Mouse (Mus musculus): ENCODE results near the gene Slc25a1. TPM values are rescaled to one million over a fixed set of nuclear protein-coding genes. Genes with fewer than 3 reads are reported as not detected.
A peak's percentile ranks its signal among the peaks of the same experiment; 100 is the strongest.

Gene Slc25a1
- polyA plus RNA-seq, 1 experiment from 2014 or later, result 118 TPM

- Histone ChIP-seq H3K27me3 (ENCODE audit: low read depth, poor library complexity, severe bottlenecking) (peaks cover 38% of the 10 kb centered on the region), H3K4me3 (no peak overlapping the region), H3K27ac (replicated peaks) (no peak overlapping the region), H3K9me3 (replicated peaks) (no peaks in the 10 kb centered on the region), H3K4me1 (peaks cover 9% of the 10 kb centered on the region), H3K36me3 (no peaks in the 10 kb centered on the region)
- 73% methylated on average over 3 of the region's 3 CpGs for WGBS
- DNase-seq (ENCODE audit: low spot score), result no peak
These were observed 6.5 kb upstream of the Slc25a1 start for GRCm38 (mm10) chr16:17934445-17934910.

DNA sequence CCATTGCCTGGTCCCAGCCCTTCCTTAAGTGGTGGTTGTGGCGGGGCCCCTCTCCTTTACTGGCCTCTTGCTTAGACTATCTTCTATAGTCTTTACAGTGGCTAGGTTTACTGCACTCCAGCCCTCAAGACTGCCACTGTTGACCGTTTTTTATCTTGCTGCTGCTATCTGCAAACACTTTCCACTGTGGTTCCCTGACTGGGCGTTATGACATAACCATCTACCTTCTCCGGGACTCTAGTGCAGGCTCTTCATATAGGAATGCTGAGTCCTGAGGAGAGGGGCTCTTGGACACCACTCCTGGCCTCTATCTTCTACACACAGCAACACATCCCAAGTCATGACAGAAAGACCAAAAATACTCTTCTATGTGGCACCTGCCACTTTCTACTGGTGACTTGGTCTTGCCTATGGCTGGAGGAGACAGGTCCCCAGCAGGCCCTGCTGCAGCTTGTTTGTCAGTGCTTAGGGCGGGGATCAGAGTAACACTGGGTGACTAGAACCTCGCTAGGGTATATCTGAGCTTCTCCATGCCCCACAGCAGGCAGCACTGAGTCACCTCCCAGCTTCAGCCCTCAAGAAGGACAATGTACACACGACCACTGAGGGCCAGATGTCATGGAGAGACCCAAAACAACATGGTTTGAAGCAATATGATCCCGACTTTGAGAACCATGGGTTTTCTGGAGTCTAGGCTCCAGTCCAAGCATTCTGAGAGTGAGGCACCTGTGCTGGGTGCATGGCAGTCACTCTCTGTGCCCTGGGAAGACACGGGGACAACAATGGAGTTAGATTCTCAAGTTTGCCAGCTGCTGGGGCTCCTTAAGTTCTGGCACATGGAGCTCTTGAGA is 5.8 kb upstream of the Slc25a1 start:
- DNase-seq (ENCODE audit: low spot score), result no peak
- H3K9me3 ChIP-seq (replicated peaks), result no peaks in the 10 kb centered on the region
- H3K4me1 ChIP-seq, result peaks cover 11% of the 10 kb centered on the region
- WGBS, result 74% methylated on average over 9 of the region's 9 CpGs
- H3K4me3 ChIP-seq, result no peak overlapping the region
- no peak overlapping the region for H3K27ac ChIP-seq (replicated peaks)
- peaks cover 38% of the 10 kb centered on the region for H3K27me3 ChIP-seq (ENCODE audit: low read depth, poor library complexity, severe bottlenecking)
- H3K36me3 ChIP-seq, result no peaks in the 10 kb centered on the region

DNA sequence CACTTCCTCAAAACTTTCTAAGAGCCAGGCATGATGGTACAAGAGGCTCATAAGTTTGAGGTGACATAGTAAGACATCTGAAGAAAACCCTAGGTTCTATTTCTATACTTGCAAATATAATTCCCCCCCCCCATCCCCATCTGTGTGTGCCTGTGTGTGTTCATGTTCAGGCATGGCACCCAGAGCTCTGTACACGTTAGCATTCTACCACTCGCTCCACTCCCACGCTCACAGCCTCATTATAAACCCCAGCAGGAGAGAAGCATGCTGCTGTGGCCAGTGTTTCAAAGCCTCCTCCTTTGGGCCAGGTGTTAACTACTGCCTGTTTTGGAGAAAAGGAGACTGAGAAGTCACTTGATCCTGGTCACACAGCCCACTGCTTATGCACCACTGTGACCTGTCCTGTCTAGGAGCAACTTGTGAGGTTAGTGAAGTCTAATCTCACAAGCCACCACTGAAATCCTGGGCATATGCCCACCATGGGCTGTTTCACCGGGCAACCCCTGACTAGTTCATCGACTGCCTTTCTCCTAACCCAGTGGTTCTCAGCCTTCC is 4.0 kb upstream of the Slc25a1 start:
- H3K4me3 ChIP-seq, result no peak overlapping the region
- H3K9me3 ChIP-seq (replicated peaks), result no peaks in the 10 kb centered on the region
- no peaks in the 10 kb centered on the region for H3K36me3 ChIP-seq
- H3K27me3 ChIP-seq (ENCODE audit: low read depth, poor library complexity, severe bottlenecking), result peaks cover 24% of the 10 kb centered on the region; the same call in 1 of the 2 replicates
- H3K27ac ChIP-seq (replicated peaks), result no peak overlapping the region
- peaks cover 26% of the 10 kb centered on the region for H3K4me1 ChIP-seq
- DNase-seq (ENCODE audit: low spot score), result peak; percentile 10
- 78% methylated on average over 5 of the region's 5 CpGs for WGBS

DNA sequence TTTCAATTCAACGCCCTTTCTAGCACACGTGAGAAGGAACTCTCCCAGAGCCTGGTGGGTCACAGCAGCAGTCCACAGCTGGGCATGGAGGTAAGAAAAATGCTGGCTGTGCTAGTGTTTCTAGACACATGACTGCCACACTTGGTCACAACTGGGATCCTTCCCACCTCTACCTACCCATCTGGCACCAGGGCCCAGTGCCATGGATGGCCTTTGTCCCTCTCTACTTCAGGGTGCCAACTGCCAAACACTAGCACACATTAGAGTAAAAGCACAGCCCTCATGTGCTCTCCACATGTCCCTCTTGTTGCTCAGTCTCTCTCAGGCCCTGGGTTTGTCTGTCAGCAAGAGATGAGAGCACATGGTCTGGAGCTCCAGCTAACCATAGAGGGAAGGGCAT is 1.6 kb upstream of the Slc25a1 start:
- H3K4me1 ChIP-seq, result peaks cover 36% of the 10 kb centered on the region
- peaks cover 19% of the 10 kb centered on the region for H3K36me3 ChIP-seq
- no peaks in the 10 kb centered on the region for H3K9me3 ChIP-seq (replicated peaks)
- WGBS, result 67% methylated on average over 2 of the region's 2 CpGs
- H3K27ac ChIP-seq (replicated peaks), result no peak overlapping the region; the same call in 1 of the 2 replicates
- DNase-seq (ENCODE audit: low spot score), result no peak
- H3K4me3 ChIP-seq, result no peak overlapping the region
- H3K27me3 ChIP-seq (ENCODE audit: low read depth, poor library complexity, severe bottlenecking), result peaks cover 29% of the 10 kb centered on the region; the same call in 1 of the 2 replicates

GRCm38 (mm10) chr16:17929211-17929610 is 1.2 kb upstream of the Slc25a1 start:
- Histone ChIP-seq H3K4me3 (peak overlapping the region; percentile 81), H3K27ac (replicated peaks) (peak overlapping the region; percentile 90), H3K4me1 (peaks cover 36% of the 10 kb centered on the region), H3K36me3 (peaks cover 23% of the 10 kb centered on the region), H3K27me3 (ENCODE audit: low read depth, poor library complexity, severe bottlenecking) (peaks cover 29% of the 10 kb centered on the region; the same call in 1 of the 2 replicates), H3K9me3 (replicated peaks) (no peaks in the 10 kb centered on the region)
- 14% methylated on average over 2 of the region's 2 CpGs for WGBS
- no peak for DNase-seq (ENCODE audit: low spot score)

- Histone ChIP-seq H3K4me3 (peak overlapping the region; percentile 81), H3K27me3 (ENCODE audit: low read depth, poor library complexity, severe bottlenecking) (peaks cover 25% of the 10 kb centered on the region; the same call in 1 of the 2 replicates), H3K27ac (replicated peaks) (peak overlapping the region; percentile 90), H3K4me1 (peaks cover 39% of the 10 kb centered on the region), H3K9me3 (replicated peaks) (no peaks in the 10 kb centered on the region), H3K36me3 (peaks cover 23% of the 10 kb centered on the region)
- under 1% methylated on average over 9 of the region's 9 CpGs for WGBS
- DNase-seq (ENCODE audit: low spot score), result peak; percentile 82
These were observed 647 bp upstream of the Slc25a1 start for GRCm38 (mm10) chr16:17928627-17929104.

- peaks cover 23% of the 10 kb centered on the region for H3K36me3 ChIP-seq
- no peak for DNase-seq (ENCODE audit: low spot score)
- H3K4me1 ChIP-seq, result peaks cover 49% of the 10 kb centered on the region
- H3K27me3 ChIP-seq (ENCODE audit: low read depth, poor library complexity, severe bottlenecking), result peaks cover 22% of the 10 kb centered on the region; the same call in 1 of the 2 replicates
- no peaks in the 10 kb centered on the region for H3K9me3 ChIP-seq (replicated peaks)
- H3K27ac ChIP-seq (replicated peaks), result peak overlapping the region; percentile 90
- under 1% methylated on average over 72 of the region's 72 CpGs for WGBS
- H3K4me3 ChIP-seq, result peak overlapping the region; percentile 81
These were observed 502 bp downstream of the Slc25a1 start for GRCm38 (mm10) chr16:17927351-17928082.

GRCm38 (mm10) chr16:17922163-17922538 is 5.9 kb downstream of the Slc25a1 start:
- peaks cover 23% of the 10 kb centered on the region for H3K36me3 ChIP-seq
- DNase-seq (ENCODE audit: low spot score), result no peak
- H3K27ac ChIP-seq (replicated peaks), result peak overlapping the region; percentile 92
- 2% methylated on average over 14 of the region's 14 CpGs for WGBS
- H3K9me3 ChIP-seq (replicated peaks), result no peaks in the 10 kb centered on the region
- peaks cover 52% of the 10 kb centered on the region for H3K4me1 ChIP-seq
- H3K27me3 ChIP-seq (ENCODE audit: low read depth, poor library complexity, severe bottlenecking), result peaks cover 50% of the 10 kb centered on the region
- peak overlapping the region; percentile 87 for H3K4me3 ChIP-seq

GRCm38 (mm10) chr16:17921325-17922162 is 6.5 kb downstream of the Slc25a1 start:
- Histone ChIP-seq H3K4me1 (peaks cover 46% of the 10 kb centered on the region), H3K36me3 (peaks cover 23% of the 10 kb centered on the region), H3K4me3 (peak overlapping the region; percentile 87), H3K27me3 (ENCODE audit: low read depth, poor library complexity, severe bottlenecking) (peaks cover 50% of the 10 kb centered on the region), H3K9me3 (replicated peaks) (no peaks in the 10 kb centered on the region), H3K27ac (replicated peaks) (peak overlapping the region; percentile 92)
- DNase-seq (ENCODE audit: low spot score), result peak; percentile 96
- 3% methylated on average over 47 of the region's 47 CpGs for WGBS

- peaks cover 50% of the 10 kb centered on the region for H3K27me3 ChIP-seq (ENCODE audit: low read depth, poor library complexity, severe bottlenecking)
- H3K4me1 ChIP-seq, result peaks cover 42% of the 10 kb centered on the region
- WGBS, result 2% methylated on average over 20 of the region's 20 CpGs
- peak; percentile 82 for DNase-seq (ENCODE audit: low spot score)
- peak overlapping the region; percentile 87 for H3K4me3 ChIP-seq
- peak overlapping the region; percentile 92 for H3K27ac ChIP-seq (replicated peaks)
- no peaks in the 10 kb centered on the region for H3K9me3 ChIP-seq (replicated peaks)
- peaks cover 14% of the 10 kb centered on the region for H3K36me3 ChIP-seq
These were observed 7.4 kb downstream of the Slc25a1 start for GRCm38 (mm10) chr16:17920586-17920985.

- under 1% methylated on average over 105 of the region's 106 CpGs for WGBS
- Histone ChIP-seq H3K9me3 (replicated peaks) (no peaks in the 10 kb centered on the region), H3K4me3 (peak within 1 kb of the TSS; percentile 56), H3K36me3 (no peaks in the 10 kb centered on the region), H3K27me3 (ENCODE audit: low read depth, poor library complexity, severe bottlenecking) (peaks cover 81% of the 10 kb centered on the region), H3K27ac (replicated peaks) (peak within 1 kb of the TSS; percentile 64; the same call in 1 of the 2 replicates), H3K4me1 (peaks cover 27% of the 10 kb centered on the region)
- DNase-seq (ENCODE audit: low spot score), result peak; percentile 60
These were observed 13.4 kb downstream of the Slc25a1 start, which contains the start of gene Gsc2 for GRCm38 (mm10) chr16:17914307-17915249. Gsc2 (minus strand) TSS chr16:17915059.

Data from midbrain, embryonic 10.5 days (tissue).